Comparison of ENCODE assay signal across 15 mouse cellular contexts in genomic region chr13:61185151-61185933, GRCm38 (mm10). TPM values are rescaled to one million over a fixed set of nuclear protein-coding genes. Genes with fewer than 3 reads are reported as not detected.
A peak's percentile ranks its signal among the peaks of the same experiment; 100 is the strongest.
DNase-seq lines count a peak whose midpoint lies in the region.
"Not testable (repeated sequence)": the region's sequence is repeated elsewhere in the genome, so short reads cannot be mapped to it uniquely, and the experiment has no call there.
"Had no signal": no experiment of that assay in that cellular context is flagged by ENCODE, and none has a peak within 500 bp of the region (broad histone marks: within the 10 kb centered on the region; RNA-seq: fewer than 3 reads in every experiment).

No protein-coding gene starts in this region.

- H3K36me3 ChIP-seq in ES-E14 (ENCODE audit: control insufficient read depth, insufficient read depth, low read length, poor library complexity, severe bottlenecking): not testable (repeated sequence)

- not testable (repeated sequence) for H3K9me3 ChIP-seq in ES-E14 (ENCODE audit: control insufficient read depth, insufficient read depth, low read depth, low read length)

- not testable (repeated sequence) for H3K9ac ChIP-seq in ES-E14 (ENCODE audit: insufficient read depth, low read depth, low read length, poor library complexity, severe bottlenecking)

- in situ Hi-C loops in ES-E14 (cut with MboI; ENCODE audit: low sequenced_read_pairs in 2 of 2, unreplicated experiment in 2 of 2): not testable (repeated sequence)

- peak overlapping the region; percentile 62; the same call in 1 of the 2 replicates for H3K27ac ChIP-seq in ES-E14 (ENCODE audit: insufficient read depth, low read depth, low read length, poor library complexity, severe bottlenecking)

- DNase-seq in ES-CJ7 (ENCODE audit: low read depth, low spot score) (peak; percentile 70), ES-E14 (ENCODE audit: low read depth, low spot score) (peak; percentile 17), R1 (ENCODE audit: low read depth, low spot score) (peak; percentile 88), ZHBTc4 (ENCODE audit: low read depth, low spot score) (peak; percentile 65)

- not testable (repeated sequence) for H3K4me3 ChIP-seq in ES-E14 (ENCODE audit: insufficient read depth in 1 of 2, low read depth in 1 of 2, low read length in 2 of 2, poor library complexity in 1 of 2, severe bottlenecking in 1 of 2)

- H3K4me1 ChIP-seq in ES-E14 (ENCODE audit: control insufficient read depth in 2 of 2, insufficient read depth in 2 of 2, low read length in 2 of 2, poor library complexity in 1 of 2): not testable (repeated sequence)

RNA-seq across cellular contexts. Expression of gene Cts6, which starts 17.9 kb away (rescaled TPM):
- not detected in 2 replicates for total RNA-seq in ES-E14 (2012; rRNA removed)
- total RNA-seq: adrenal gland, adult 18-20 months; adrenal gland, adult 2 months; adrenal gland, adult 8-10 months; adrenal gland, postnatal 10 days; adrenal gland, postnatal 14 days; adrenal gland, postnatal 25 days; adrenal gland, postnatal 36 days; adrenal gland, postnatal 4 days; CH12.LX; G1E; MEL had no signal

RNA-seq across cellular contexts. Expression of gene Ctsr, which starts 21.3 kb away (rescaled TPM):
- total RNA-seq in ES-E14 (2012; rRNA removed): 0.22 TPM in 1 of 2 replicates, not detected in the other
- total RNA-seq: adrenal gland, adult 18-20 months; adrenal gland, adult 2 months; adrenal gland, adult 8-10 months; adrenal gland, postnatal 10 days; adrenal gland, postnatal 14 days; adrenal gland, postnatal 25 days; adrenal gland, postnatal 36 days; adrenal gland, postnatal 4 days; CH12.LX; G1E; MEL had no signal

Comparison
In these comparisons a context has a peak if more than half of its experiments do, and no peak if none do; other contexts are left out.
1. DNase-seq: peak in every context shown above with its lines; median percentile 88 in R1; 70 in ES-CJ7; 65 in ZHBTc4; 17 in ES-E14.